Mouse (Mus musculus): ENCODE data around the gene Mgrn1.

DNA sequence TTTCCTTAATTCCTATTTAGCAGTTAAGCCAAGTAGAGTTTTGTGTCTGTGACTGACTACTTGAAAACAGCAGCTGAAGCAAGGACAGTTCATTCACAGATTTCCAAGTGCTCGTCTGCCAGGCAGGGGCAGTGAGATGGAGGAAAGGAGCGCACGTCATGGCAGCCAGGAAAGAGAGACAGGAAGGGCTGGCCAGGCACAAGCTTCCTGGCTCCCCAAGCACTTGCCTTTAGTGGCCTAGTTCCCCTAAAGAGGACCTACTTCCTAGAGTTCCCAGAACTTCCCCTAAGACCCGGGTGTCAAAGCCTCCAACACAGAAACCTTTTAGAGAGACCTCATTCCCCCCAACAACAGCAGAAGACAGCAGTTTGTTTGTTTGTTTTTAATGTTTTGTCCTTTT is 34.5 kb downstream of the Mgrn1 start:
- TF ChIP-seq TAL1 (IDR thresholded peaks at IDR 0.05; ENCODE audit: low read length) (no peak), GATA1 (IDR thresholded peaks at IDR 0.05; ENCODE audit: low read length) (no peak)

All from erythroblast, embryonic 14.5 days (primary cell).